Mouse (Mus musculus): ENCODE measurements around the gene Pbld2. TPM values are rescaled to one million over a fixed set of nuclear protein-coding genes. Genes with fewer than 3 reads are reported as not detected.

Pbld2 gene
- polyA plus RNA-seq, 1 experiment from 2014 or later, result 36.2 TPM

GRCm38 (mm10) chr10:63099521-63099920, 75.4 kb downstream of the Pbld2 start, which contains the start of gene Atoh7:
TSS of gene Atoh7 (plus strand) at chr10:63099651.
- no peak within 1 kb of the TSS for H3K27ac ChIP-seq (ENCODE audit: low read depth, low read length)
- WGBS, result 12% methylated on average over 16 of the region's 16 CpGs
- 0 out of 2 replicates have a peak, but pooled peaks cover 2% of the 10 kb centered on the region for H3K4me1 ChIP-seq (replicated peaks; ENCODE audit: control insufficient read depth, insufficient read depth, low read length)
- TF ChIP-seq CTCF (IDR thresholded peaks at IDR 0.05; ENCODE audit: low read depth), result no peak
- H3K27me3 ChIP-seq (replicated peaks; ENCODE audit: control insufficient read depth, insufficient read depth, low read length), result peaks cover 15% of the 10 kb centered on the region
- H3K4me2 ChIP-seq (replicated peaks; ENCODE audit: low read depth), result peak within 1 kb of the TSS; percentile 87
- H3K36me3 ChIP-seq (ENCODE audit: control insufficient read depth, insufficient read depth), result no peaks in the 10 kb centered on the region
- ATAC-seq, result no peak
- peak within 1 kb of the TSS; percentile 35; the same call in 1 of the 2 replicates for H3K9ac ChIP-seq (ENCODE audit: low read depth, low read length)
- H3K9me3 ChIP-seq (ENCODE audit: control insufficient read depth), result no peaks in the 10 kb centered on the region
- H3K4me3 ChIP-seq (ENCODE audit: low read depth, low read length), result peak within 1 kb of the TSS; percentile 51

- WGBS, result under 1% methylated on average over 62 of the region's 62 CpGs
- no peaks in the 10 kb centered on the region for H3K36me3 ChIP-seq (ENCODE audit: control insufficient read depth, insufficient read depth)
Measured at GRCm38 (mm10) chr10:63099941-63100562, 75.9 kb downstream of the Pbld2 start.

GRCm38 (mm10) chr10:63100657-63101056, 76.5 kb downstream of the Pbld2 start:
- Histone ChIP-seq H3K36me3 (ENCODE audit: control insufficient read depth, insufficient read depth) (no peaks in the 10 kb centered on the region), H3K27me3 (replicated peaks; ENCODE audit: control insufficient read depth, insufficient read depth, low read length) (peaks cover 15% of the 10 kb centered on the region), H3K4me3 (ENCODE audit: low read depth, low read length) (peak overlapping the region; percentile 51), H3K27ac (ENCODE audit: low read depth, low read length) (no peak overlapping the region), H3K9ac (ENCODE audit: low read depth, low read length) (no peak overlapping the region), H3K4me1 (replicated peaks; ENCODE audit: control insufficient read depth, insufficient read depth, low read length) (0 out of 2 replicates have a peak, but pooled peaks cover 2% of the 10 kb centered on the region), H3K4me2 (replicated peaks; ENCODE audit: low read depth) (peak overlapping the region; percentile 87), H3K9me3 (ENCODE audit: control insufficient read depth) (no peaks in the 10 kb centered on the region)
- ATAC-seq, result no peak
- TF ChIP-seq CTCF (IDR thresholded peaks at IDR 0.05; ENCODE audit: low read depth), result no peak
- WGBS, result 28% methylated on average over 9 of the region's 9 CpGs

More at GRCm38 (mm10) chr10:63099941-63100562, 75.9 kb downstream of the Pbld2 start:
- no peak for ATAC-seq
- Histone ChIP-seq H3K9me3 (ENCODE audit: control insufficient read depth) (no peaks in the 10 kb centered on the region), H3K4me3 (ENCODE audit: low read depth, low read length) (peak overlapping the region; percentile 51), H3K4me1 (replicated peaks; ENCODE audit: control insufficient read depth, insufficient read depth, low read length) (0 out of 2 replicates have a peak, but pooled peaks cover 2% of the 10 kb centered on the region), H3K4me2 (replicated peaks; ENCODE audit: low read depth) (peak overlapping the region; percentile 87), H3K9ac (ENCODE audit: low read depth, low read length) (peak overlapping the region; percentile 35; the same call in 1 of the 2 replicates), H3K27me3 (replicated peaks; ENCODE audit: control insufficient read depth, insufficient read depth, low read length) (peaks cover 15% of the 10 kb centered on the region), H3K27ac (ENCODE audit: low read depth, low read length) (no peak overlapping the region)
- TF ChIP-seq CTCF (IDR thresholded peaks at IDR 0.05; ENCODE audit: low read depth), result 0 out of 2 replicates have a peak, but pooled peaks have one; percentile 22

Other genes starting within 250 kb of the Pbld2 start
- 45.7 and 46.8 TPM in 2 replicates for gene Ccar1, start 232.0 kb upstream of the Pbld2 start, polyA plus RNA-seq (2015; fragmentation: Nextera tagmentation; extraction: Ambion mirVana)
- 3.0 and 5.2 TPM in 2 replicates for gene Tet1, start 115.3 kb upstream of the Pbld2 start, polyA plus RNA-seq (2015; fragmentation: Nextera tagmentation; extraction: Ambion mirVana)
- 14.6 and 16.3 TPM in 2 replicates for gene Slc25a16, start 103.7 kb upstream of the Pbld2 start, polyA plus RNA-seq (2015; fragmentation: Nextera tagmentation; extraction: Ambion mirVana)
- gene Dna2, start 77.3 kb upstream of the Pbld2 start, polyA plus RNA-seq (2015; fragmentation: Nextera tagmentation; extraction: Ambion mirVana), result 9.6 and 11.5 TPM in 2 replicates
- 13.9 and 18.8 TPM in 2 replicates for gene Rufy2, start 44.1 kb upstream of the Pbld2 start, polyA plus RNA-seq (2015; fragmentation: Nextera tagmentation; extraction: Ambion mirVana)
- 21.2 and 25.0 TPM in 2 replicates for gene Hnrnph3, start 98 bp upstream of the Pbld2 start, polyA plus RNA-seq (2015; fragmentation: Nextera tagmentation; extraction: Ambion mirVana)
- gene Pbld1, start 35.8 kb downstream of the Pbld2 start, polyA plus RNA-seq (2015; fragmentation: Nextera tagmentation; extraction: Ambion mirVana), result 1.8 and 2.1 TPM in 2 replicates
- not detected in 2 replicates for gene Atoh7, start 75.3 kb downstream of the Pbld2 start, polyA plus RNA-seq (2015; fragmentation: Nextera tagmentation; extraction: Ambion mirVana)
- gene Mypn, start 179.6 kb downstream of the Pbld2 start, polyA plus RNA-seq (2015; fragmentation: Nextera tagmentation; extraction: Ambion mirVana), result 0.03 and 0.05 TPM in 2 replicates
- 19.2 and 21.4 TPM in 2 replicates for gene Herc4, start 219.5 kb downstream of the Pbld2 start, polyA plus RNA-seq (2015; fragmentation: Nextera tagmentation; extraction: Ambion mirVana)

All from intestine, postnatal 0 days (tissue).